Mouse (Mus musculus): Measurements from ENCODE around the gene Zfp692.
"Not testable (repeated sequence)": the region's sequence is repeated elsewhere in the genome, so short reads cannot be mapped to it uniquely, and the experiment has no call there.

Gene Zfp692

DNA sequence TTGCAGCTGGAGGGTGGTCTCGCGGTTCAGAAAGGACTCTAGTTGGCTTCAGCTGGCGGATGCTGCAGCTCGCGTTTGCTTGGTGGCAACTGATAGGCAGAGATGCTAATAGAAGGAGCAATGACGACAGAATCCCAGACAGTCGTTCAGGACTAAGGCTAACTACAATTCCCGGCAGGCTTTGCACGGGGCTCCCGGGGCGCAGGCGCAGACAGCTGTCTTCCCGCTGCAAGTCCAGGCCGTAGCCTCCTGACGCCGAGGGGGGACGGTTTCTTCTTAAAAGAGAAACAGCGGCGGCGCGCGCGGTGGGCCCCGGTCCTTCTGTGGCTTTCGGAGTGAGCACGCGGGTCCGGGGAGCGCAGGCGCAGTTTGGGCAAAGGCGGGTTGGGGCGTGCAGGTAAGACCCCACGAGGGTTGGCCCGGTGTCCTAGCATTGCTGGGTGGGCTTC, at the start of gene Zfp692:
Gene Zfp692, plus strand, starts transcription at position 210 of the 449 bp plus-strand sequence.
- peak; percentile 97 for DNase-seq

DNA sequence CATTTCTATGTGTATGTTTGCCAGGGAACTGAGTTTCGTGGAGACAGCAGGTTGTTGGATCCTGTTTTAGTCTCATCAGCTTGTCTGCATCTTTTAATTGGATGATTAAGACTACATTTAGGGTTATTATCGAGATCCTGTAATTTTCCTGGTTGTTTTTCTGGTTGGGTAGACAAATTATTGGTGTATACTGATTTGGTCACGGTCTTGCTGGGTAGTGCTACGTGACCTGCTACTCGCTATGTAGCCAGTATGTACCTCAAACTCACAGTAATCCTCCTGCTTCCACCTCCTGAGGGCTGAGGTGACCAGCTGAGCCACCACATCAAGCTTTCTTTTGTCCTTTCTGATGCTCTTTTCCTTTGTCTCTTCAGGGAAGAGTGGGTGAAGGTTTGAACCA, 49.1 kb upstream of the Zfp692 start:
- no peak for DNase-seq

DNA sequence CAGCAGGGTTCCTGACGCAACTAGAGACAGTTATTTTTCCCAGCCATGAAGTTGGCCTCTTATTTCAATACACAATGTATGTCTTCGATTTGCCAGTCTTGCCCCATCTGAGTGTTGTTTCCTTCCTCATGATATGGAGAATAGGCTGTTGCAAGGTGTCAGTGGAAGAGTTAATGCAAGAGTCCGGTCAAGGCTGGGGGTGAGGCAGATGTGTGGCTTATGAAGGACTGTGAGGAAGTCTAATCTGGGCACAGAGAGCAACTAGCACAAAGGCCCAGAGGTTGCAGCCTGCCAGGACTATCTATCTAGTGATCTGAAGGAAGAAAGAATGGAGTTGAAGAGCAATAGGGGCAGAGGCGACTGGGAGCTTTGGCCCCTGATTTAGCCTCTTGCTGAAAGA, 46.7 kb upstream of the Zfp692 start:
- DNase-seq: no peak

DNA sequence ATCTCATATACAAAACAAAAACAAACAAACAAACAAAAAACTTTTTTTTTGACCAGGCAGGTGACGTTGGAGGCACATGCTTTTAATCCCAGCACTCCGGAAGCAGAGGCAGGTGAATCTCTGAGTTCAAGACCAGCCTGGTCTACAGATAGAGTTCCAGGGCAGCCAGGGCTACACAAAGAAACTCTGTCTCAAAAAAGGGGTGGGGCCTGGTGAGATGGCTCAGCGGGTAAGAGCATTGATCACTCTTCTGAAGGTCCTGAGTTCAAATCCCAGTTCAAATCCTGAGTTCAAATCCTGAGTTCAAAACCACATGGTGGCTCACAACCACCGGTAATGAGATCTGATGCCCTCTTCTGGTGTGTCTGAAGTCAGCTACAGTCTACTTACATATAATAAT, 45.0 kb upstream of the Zfp692 start:
- no peak for DNase-seq

DNA sequence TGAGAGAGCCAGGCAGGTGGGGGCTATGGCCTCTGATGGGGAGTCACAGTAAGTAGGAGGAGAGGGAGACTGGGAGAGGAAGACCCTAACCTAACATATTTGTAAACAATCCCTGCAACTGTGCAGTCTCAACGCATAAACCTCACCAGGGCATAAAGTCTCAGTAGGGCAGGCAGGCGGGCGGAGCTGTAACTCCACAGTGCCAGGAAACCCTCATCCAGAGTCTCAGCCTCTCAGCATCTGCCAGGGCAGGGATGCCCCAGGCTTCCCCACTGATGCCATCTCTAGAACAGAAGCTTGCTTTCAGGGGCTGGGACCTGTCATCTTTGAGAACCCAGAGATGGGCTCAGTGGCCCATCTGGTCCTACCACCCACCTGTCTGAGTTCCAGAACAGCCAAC, 44.5 kb upstream of the Zfp692 start:
- no peak for DNase-seq

DNA sequence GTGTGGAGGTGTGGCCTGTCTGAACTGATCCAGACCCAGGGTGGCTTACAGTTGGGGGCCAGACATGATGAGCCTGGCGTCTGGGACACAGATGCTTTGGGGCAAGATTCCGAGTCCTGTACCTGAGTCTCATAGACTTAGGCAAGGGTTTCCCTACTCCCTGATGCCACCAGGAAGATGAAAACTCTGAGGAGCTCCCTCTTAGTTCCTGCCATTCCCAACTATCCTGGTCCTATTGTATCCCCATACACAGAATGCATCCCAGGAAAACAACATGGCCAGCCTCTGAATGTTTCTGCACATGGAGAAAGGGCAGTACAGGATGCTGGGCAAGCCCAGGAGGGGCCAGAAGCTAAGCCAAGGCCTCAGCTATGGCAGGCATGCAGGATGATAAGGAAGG, 43.4 kb upstream of the Zfp692 start:
- no peak for DNase-seq

DNA sequence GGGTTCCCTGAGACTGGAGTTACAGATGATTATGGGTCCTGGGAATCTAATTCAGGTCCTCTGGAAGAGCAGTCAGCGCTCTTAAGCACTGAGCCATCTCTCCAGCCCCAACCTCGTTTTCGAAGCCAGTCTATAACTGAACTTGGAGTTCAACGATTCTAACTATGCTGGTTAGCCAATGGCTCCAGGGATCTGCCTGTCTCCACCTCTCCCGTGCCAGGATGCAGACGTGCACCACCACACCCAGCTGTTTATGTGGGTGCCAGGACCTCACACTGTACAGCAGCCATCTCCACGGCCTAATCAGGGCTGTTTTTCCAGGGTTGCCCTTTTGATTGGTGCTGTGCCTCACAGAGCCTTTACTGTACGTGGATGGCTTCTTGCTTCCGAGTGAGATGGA, 42.3 kb upstream of the Zfp692 start:
- no peak for DNase-seq

DNA sequence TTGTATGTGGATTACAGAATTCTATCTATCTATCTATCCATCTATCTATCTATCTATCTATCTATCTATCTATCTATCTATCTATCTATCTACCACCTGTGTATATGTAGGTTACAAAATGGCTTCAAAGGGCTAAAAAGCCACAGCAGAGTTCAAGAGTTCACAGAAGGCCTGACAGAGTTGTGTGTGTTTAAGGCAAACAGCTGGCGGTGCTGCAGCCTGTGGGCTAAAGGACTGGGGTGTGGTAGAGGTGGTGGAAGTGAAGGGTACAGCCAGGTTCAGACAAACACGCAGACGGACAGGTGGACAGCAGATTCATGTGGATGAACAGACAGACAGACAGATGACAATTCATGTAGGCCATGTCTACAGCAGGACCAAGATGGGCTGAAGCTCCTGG, 38.6 kb upstream of the Zfp692 start:
- no peak for DNase-seq

DNA sequence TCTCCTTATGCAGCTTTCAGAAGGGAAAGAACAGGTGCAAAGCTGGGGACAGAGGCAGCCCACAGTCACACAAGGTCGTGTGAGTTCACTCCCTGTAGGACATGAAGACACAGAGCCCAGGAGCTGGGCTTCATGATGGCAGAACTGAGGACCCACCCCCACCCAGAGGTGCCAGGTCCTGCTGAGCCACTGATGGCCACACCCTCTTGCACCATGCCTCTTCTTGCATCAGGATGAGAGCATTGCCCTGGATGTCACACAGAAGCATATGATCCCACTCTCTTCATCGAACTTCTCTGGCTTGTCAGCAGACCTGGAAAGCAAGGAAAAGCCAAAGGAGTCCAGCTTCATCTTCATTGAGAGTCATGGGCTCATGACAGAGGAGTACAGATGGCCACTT, 32.3 kb upstream of the Zfp692 start, which contains the start of gene 4930438A08Rik:
Gene 4930438A08Rik, plus strand, starts transcription at position 228 of the 400 bp plus-strand sequence.
- no peak for DNase-seq

DNA sequence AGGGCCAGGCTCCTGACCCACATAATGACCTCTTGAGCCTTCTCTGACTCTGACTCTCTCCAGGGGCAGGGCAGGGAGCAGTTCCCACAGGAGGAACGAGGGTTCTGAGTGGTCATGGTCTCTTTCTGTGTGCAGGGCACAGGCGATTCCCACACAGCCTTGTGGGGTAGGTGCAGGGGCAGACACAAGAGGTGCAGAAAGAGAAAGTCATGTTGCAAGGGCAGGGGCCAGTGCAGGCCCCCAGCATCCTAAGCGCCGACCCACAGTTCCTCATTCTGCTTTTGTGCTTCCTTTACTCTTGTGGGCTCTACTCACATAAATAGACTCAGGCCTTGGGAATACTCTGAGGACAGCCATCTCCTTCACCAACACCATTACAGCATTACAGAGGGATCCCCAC, 31.1 kb upstream of the Zfp692 start:
- DNase-seq: no peak

DNA sequence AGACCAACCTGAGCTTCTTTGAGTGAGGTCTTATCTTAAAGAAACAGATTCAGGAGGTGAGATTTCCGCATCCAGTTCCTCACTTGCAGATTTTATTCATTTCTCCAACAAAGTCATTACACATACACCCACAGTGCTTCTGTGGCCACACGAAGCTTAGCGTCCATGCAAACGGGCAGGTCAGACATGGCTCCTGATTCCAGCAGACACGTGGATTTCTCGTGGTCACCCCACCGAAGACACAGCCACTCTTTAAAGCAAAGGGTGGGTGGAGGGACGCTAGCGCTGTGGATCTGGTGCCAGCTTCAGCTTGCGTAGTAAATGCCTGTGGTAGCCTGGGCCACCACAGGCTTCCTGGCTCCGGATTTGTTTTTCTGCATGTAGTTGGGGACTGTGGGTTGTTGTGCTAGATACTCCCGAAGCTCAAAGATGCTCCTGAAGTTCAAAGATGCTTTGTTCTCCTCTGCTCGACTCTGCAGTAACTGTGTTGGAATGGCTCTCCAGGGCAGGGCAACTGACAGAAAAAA, 24.8 kb upstream of the Zfp692 start:
- no peak for DNase-seq

DNA sequence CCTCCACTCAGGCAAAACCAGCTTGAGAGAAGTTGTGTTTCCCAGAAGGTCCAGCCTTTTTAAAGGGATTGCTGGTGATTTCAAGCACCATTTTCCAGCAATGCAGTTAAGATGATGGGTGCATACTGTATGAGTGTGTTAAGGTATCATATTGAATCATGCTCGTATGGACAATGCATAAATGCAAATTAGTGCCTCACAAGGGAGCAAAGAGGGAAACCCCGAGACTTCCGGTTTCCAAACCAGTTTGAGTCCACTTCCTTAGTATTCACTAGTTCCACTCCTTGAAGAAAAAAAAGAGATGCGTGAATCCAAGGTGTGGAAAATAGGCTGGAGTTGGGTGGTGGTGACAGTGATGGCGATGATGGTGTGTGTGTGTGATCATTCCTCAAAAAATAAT, 24.4 kb upstream of the Zfp692 start:
- no peak for DNase-seq

DNA sequence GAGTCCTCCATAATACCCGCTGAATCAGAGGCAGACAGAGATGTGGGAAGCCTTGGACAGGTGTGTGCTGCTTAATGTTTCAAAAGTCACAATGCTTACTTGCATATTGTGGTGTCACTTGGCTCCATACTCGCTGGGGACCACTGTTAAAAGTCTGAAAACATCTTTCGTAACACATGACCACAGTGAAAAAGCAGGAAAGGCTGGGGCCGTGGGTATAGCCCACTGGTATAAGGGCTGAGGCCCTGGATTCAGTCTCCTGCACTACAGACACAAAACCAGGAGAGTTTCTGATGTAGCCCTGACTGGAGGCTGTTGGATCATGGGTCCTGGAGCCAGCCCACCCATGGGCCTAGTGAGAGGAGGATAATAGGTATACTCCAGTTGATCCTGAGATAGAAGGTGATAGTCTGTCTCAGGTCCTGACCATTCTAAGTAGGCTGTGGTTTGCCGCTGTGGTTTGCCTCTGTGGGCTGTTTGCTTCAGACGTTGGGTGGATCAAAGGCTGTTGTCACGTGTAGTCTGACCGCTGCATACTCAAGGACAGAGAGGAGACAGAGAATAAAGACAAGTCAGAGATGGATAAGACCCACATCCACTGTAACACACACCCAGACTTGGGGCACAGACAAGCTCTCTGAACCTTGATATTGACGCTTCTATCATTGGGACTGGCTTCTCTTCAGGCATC, 16.7 kb upstream of the Zfp692 start:
- DNase-seq: no peak

DNA sequence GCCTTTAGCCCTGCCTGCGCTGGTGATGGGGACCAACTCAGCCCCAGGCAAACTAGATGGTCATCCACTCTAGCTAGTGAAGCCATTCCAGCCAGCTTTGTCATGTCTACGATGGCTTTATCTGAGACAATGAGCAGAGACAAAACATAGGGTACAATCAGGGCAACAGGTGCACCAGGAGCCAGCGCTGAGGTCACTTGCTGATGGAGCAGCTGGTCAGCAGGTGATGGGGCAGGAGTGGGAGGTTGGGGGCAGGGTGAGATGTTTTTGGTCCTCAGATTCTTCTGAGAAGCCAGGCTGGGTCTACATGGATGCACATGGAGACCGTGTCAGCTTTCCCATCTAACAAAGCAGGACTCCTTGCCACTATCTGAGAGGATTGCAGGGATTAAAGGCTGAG, 16.1 kb upstream of the Zfp692 start:
- no peak for DNase-seq

DNA sequence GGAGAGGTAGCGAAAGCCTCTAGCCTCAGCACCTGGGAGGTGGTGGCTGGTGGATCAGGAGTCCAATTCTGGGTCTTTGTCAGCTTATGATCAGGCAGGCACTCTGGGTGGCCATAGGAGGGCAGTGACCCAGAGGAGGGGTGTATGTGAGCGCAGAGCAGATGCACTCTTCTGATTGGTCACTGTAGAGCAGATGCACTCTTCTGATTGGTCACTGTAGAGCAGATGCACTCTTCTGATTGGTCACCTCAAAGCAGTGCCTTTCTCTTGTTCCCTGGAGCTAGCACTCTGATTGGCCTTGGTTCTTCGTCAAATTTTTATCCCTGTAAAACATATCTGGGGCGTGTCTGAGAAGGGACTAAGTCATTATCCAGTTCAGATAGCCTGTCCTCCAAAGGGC, 14.1 kb upstream of the Zfp692 start:
- DNase-seq: no peak

DNA sequence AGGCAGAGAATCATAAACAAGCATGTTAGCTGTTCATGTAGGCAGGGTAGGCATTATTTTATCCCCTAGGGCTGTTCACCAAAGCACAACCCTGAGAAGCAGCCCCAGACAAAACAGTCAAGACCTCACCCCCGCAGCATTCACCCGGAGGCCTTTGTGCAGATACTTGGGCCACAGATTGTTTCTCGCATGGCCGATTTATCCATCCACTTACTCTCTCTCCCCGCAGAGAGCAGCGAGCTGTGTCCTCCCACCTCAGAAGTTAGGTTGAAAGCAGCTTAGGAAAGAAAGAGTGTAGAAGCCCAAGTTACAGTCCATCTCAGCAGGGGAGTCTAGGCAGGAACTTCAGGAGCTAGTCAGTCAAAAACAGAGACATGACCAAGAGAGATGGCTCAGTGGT, 9.5 kb upstream of the Zfp692 start:
- DNase-seq: no peak

DNA sequence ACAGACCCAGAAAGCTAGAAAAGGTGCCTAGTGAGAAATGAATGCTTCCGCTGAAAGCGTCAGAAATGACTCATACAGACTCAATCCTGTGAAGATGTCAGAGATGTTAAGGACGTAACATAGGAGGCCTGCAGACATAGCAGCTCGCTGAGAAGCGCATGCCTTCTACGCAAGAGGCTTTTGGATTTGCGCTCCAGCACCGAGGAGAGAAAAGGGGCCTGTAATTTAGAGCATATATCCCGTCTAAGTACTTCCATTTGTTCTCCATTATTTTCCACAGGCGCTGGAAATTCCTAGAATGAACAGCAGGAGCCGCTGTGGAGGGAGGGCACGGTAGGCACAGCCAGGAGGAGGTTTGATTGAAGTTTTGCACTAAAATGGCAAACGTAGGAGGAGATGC, 5.8 kb upstream of the Zfp692 start:
- DNase-seq: peak; percentile 68

DNA sequence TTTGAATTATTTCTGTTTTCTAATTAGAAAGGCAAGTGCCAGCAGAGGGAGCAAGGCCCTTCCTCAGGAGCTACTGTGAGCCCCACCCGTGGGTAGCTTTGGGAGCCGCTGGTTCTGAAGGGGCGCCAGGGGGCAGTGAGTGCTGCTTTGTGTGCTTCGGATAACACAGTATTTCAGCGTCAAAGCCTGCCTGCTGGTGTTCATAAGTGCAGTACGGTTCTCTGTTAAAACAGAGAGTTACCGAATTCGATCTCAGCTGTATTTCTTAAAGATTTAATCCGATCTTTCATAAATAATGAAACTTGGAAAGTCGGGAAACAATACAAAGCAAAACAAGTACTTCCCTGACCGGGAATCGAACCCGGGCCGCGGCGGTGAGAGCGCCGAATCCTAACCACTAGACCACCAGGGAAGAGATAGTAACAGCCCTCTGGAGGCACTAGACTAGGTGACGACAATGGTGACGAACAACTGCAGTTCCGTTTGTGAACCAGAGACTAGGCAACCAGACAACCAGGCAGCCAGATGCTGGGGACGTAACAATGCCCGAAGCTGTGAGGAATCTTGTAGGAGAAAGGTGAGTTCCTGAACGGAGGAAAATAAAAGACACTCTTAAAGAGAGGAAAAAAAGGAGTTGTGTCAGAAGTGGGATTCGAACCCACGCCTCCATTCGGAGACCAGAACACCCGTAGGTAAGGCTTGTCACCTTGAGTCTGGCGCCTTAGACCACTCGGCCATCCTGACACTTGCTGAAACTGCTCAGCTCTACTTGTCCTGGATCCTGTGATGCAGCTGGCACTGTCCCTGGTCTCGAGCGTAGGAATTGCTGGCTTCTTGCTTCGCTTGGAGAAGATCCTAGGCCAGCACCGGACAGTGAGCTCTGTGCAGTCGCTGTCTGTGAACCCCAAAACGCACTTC, 4.8 kb upstream of the Zfp692 start:
- DNase-seq: peak; percentile 96

DNA sequence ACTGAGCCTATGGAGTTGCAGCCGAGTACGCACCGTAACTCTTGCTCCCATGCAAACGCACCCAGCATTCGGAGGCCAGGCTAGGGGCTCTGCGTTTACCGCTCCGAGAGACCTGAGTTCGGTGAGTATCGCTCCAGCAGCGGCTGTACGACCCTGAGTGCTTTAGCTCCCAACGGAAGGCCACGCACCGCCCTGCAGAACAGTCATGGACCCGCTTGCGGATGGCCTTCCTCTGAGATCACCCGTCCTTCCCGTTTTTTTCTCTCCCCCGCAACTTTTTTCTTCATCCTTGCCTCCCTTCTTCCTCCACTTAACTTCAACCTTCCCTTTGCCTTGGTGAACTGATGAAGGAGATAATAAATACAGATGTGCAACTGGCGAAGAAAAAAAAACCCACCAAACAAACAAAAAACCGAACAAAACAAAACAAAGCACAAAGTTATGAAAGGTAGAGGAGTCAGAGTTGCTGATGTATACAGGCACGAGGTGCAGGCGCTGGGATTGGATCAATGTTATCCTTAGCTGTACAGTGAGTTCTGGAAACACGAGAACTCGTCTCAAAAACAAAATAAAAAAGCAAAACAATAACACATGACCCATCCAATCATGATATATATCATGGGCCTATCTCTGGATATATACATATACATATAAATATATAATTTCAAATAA, 4.0 kb upstream of the Zfp692 start:
- no peak for DNase-seq

DNA sequence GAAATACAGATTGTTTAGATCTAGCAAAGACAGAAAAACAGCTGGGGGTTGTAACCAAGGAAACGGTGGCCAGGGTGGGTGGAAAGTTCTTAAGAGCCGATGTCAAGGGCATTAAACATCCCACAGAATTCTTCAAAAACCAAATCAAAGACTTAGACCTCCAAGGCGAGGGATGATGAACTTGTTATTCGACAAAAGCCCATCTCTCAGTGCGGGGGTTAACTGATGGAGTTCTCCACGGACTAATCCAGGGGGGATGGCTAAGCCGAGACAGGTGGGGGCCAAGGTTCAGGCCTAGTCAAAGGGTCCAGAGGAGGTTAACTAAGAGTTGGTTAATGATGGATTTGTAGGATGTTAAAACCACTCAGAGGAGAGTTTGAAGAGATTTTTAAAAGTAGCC, 3.3 kb upstream of the Zfp692 start:
- no peak for DNase-seq

DNA sequence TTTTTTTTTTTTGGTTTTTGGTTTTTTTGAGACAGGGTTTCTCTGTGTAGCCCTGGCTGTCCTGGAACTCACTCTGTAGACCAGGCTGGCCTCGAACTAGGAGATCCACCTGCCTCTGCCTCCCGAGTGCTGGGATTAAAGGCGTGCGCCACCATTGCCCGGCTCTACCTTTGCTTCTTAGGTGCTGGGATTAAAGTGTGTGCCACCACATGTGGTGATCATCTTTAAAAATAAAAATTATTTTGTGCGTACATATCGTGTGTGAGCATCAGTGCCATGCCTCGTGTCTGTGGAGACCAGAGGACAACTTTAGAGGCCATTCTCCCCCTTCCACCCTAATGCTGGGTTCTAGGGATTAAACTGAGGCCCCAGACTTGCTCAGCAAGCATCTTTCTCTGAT, 1.6 kb upstream of the Zfp692 start:
- DNase-seq: not testable (repeated sequence)

DNA sequence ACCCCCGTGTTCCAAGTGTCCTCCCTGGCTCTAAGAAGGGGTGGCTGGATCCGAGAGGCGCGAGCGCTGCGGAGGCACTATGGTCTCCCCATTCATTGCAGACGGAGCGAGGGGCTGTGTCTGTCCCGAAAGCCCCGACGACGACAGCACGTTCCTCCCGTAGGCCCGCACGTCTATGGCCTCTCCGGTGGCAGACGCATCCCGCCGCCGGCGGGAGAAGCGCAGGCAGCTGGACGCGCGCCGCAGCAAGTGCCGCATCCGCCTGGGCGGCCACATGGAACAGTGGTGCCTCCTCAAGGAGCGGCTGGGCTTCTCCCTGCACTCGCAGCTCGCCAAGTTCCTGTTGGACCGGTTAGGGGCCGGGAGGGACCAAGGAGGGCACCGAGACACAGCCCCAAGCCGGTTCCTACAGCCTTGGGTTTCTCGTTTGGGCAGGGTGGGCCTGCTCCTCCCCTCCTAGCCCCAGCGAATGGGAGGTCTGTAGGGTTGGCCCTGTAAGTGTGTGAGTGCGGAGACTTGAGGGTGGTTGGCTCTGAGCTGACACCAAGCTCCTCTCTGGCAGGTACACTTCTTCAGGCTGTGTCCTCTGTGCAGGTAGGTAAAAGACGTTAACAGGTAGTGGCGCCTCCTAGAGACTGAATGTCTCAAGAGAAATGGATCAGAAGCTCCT, 677 bp downstream of the Zfp692 start:
- peak; percentile 39 for DNase-seq

DNA sequence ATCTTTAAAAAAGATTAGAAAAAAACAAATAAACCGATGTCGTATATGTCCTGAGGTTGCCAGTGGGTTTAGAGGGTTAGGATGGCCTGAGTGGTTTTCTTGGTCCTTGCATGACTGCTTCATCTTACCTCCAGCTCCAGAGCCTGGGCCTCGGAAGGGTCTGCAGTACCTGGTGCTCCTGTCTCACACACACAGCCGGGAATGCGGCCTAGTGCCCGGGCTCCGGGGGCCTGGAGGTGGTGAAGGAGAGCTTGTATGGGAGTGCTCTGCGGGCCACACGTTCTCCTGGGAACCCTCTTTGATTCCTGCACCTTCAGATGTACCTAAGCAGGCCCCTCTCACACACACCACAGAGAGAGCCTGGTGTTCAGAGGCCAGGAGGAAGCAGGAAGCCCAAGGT, 1.8 kb downstream of the Zfp692 start:
- no peak for DNase-seq
